In genomic region chr17:79355271-79355991, GRCm38 (mm10) we compare ENCODE assay signal across 7 mouse cellular contexts. TPM values are rescaled to one million over a fixed set of nuclear protein-coding genes. Genes with fewer than 3 reads are reported as not detected.
DNase-seq lines count a peak whose midpoint lies in the region; ATAC-seq lines count a peak whose summit lies in the region.

No protein-coding gene starts in this region.

- H3K4me2 ChIP-seq in limb, embryonic 13.5 days (replicated peaks): peak overlapping the region; percentile 100
- peak overlapping the region; percentile 72 for H3K4me2 ChIP-seq in midbrain, embryonic 14.5 days (ENCODE audit: low read length)

- peak overlapping the region; percentile 77 for H3K4me3 ChIP-seq in embryonic facial prominence, embryonic 10.5 days
- H3K4me3 ChIP-seq in limb, embryonic 13.5 days: peak overlapping the region; percentile 76
- peak overlapping the region; percentile 67 for H3K4me3 ChIP-seq in midbrain, embryonic 14.5 days (replicated peaks; ENCODE audit: low read depth, low read length)

- no peaks in the 10 kb centered on the region for H3K9me3 ChIP-seq in embryonic facial prominence, embryonic 10.5 days
- H3K9me3 ChIP-seq in limb, embryonic 13.5 days: no peaks in the 10 kb centered on the region
- no peaks in the 10 kb centered on the region for H3K9me3 ChIP-seq in midbrain, embryonic 14.5 days (ENCODE audit: control insufficient read depth, low read length)

- WGBS in embryonic facial prominence, embryonic 10.5 days: under 1% methylated on average over 59 of the region's 59 CpGs
- WGBS in limb, embryonic 13.5 days: under 1% methylated on average over 55 of the region's 59 CpGs
- under 1% methylated on average over 59 of the region's 59 CpGs for WGBS in midbrain, embryonic 14.5 days

- H3K4me1 ChIP-seq in embryonic facial prominence, embryonic 10.5 days: peaks cover 42% of the 10 kb centered on the region
- H3K4me1 ChIP-seq in limb, embryonic 13.5 days: peaks cover 51% of the 10 kb centered on the region
- H3K4me1 ChIP-seq in midbrain, embryonic 14.5 days (ENCODE audit: control insufficient read depth, insufficient read depth, low read length): peaks cover 16% of the 10 kb centered on the region

- no peaks in the 10 kb centered on the region for H3K36me3 ChIP-seq in embryonic facial prominence, embryonic 10.5 days (replicated peaks)
- peaks cover 4% of the 10 kb centered on the region for H3K36me3 ChIP-seq in limb, embryonic 13.5 days
- H3K36me3 ChIP-seq in midbrain, embryonic 14.5 days (ENCODE audit: control insufficient read depth, insufficient read depth, low read length): no peaks in the 10 kb centered on the region

- peak; percentile 49 for ATAC-seq in limb, embryonic 13.5 days (ENCODE audit: low FRiP score, low read depth)
- ATAC-seq in midbrain, embryonic 14.5 days (ENCODE audit: low FRiP score, low TSS enrichment): peak; percentile 82

- peaks cover 79% of the 10 kb centered on the region for H3K27me3 ChIP-seq in embryonic facial prominence, embryonic 10.5 days (replicated peaks; ENCODE audit: low read depth, poor library complexity, severe bottlenecking)
- peaks cover 26% of the 10 kb centered on the region for H3K27me3 ChIP-seq in limb, embryonic 13.5 days
- no peaks in the 10 kb centered on the region for H3K27me3 ChIP-seq in midbrain, embryonic 14.5 days (ENCODE audit: control insufficient read depth, insufficient read depth, low read length)

- peak overlapping the region; percentile 84 for H3K27ac ChIP-seq in embryonic facial prominence, embryonic 10.5 days (replicated peaks)
- H3K27ac ChIP-seq in limb, embryonic 13.5 days: no peak overlapping the region
- peak overlapping the region; percentile 97 for H3K27ac ChIP-seq in midbrain, embryonic 14.5 days (replicated peaks; ENCODE audit: low read depth, low read length)

- peak overlapping the region; percentile 87 for H3K9ac ChIP-seq in limb, embryonic 13.5 days
- H3K9ac ChIP-seq in midbrain, embryonic 14.5 days (replicated peaks; ENCODE audit: low read length): peak overlapping the region; percentile 95

- DNase-seq in adrenal gland, postnatal 25 days: peak; percentile 56
- peak; percentile 85 for DNase-seq in embryonic facial prominence, embryonic 10.5 days (ENCODE audit: low spot score)
- DNase-seq in heart, adult 11 months: peak; percentile 98
- DNase-seq in kidney, adult 18-20 months: peak; percentile 75
- DNase-seq in midbrain, embryonic 14.5 days: peak; percentile 93
- DNase-seq in spleen, adult 12 weeks (ENCODE audit: low spot score): peak; percentile 65

RNA-seq across cellular contexts. Expression of gene Cdc42ep3, which starts 0.5 kb away (rescaled TPM):
- total RNA-seq in adrenal gland, postnatal 25 days (2021): 7.4 and 7.9 TPM in 2 replicates
- polyA plus RNA-seq in embryonic facial prominence, embryonic 10.5 days (2016; fragmentation: Nextera tagmentation; extraction: Ambion mirVana): 17.0 and 18.8 TPM in 2 replicates
- polyA plus RNA-seq in limb, embryonic 13.5 days (2015; fragmentation: Nextera tagmentation; extraction: Ambion mirVana): 72.3 and 88.4 TPM in 2 replicates
- polyA plus RNA-seq in midbrain, embryonic 14.5 days (2014; fragmentation: Nextera tagmentation; extraction: Ambion mirVana): 42.4 and 46.5 TPM in 2 replicates
